Mouse (Mus musculus) inflammation-experienced regulatory T-cells (primary cell): ENCODE data around the gene Cep162. TPM values are rescaled to one million over a fixed set of nuclear protein-coding genes. Genes with fewer than 3 reads are reported as not detected.

ENCODE experiments used
- polyA plus RNA-seq, 2 experiments: library from polyadenylated mRNA; unstranded; fragments of 100-300 nt; shearing (Covaris generic); gene quantifications; one replicate each; pipeline ENCODE4 v1.2.1; 2017

Gene Cep162
- polyA plus RNA-seq: 10 to 100 TPM in 1 of 2 experiments, 1 to 10 TPM in 1; 9.2 to 11.1 TPM

DNA sequence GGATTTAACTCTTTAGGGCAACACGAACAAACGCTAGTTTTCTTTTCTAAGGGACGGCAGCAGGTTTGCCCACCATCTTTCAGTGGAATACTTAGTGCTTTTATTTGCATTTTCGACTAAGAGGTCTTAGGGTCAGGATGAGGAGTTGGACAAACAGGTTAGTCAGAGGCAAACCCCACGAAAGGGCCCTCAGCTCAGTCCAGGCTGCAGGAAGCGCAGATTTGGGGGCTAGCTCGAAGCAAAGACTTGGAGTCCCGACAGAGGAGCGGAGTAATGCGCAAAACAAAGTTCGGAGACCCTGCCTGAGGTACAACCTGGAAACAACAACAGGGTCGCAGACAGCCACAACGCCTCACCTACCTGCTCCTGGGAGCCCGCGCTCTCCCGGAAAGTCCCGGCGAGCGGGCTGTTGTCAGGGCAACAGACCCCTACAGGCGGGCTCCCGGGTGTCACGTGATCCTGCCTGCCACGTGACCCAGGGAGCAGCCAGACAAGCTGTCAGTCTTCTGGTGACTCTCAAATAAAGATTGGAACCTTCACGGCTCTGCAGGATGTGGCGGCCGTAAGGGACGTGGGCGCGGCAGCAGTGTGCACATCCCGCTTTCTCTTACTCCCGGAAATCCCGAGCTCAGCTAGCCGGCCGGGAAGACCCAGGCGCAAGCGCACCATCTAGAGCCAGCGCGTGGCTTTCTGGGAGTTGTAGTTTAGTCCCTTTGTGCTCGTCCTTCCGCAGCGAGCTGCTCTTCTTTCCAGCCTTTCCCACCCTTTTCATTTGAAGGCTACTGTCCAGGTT lies at the start of gene Cep162:
TSS of gene Cep162 (minus strand) at position 634 of the 793 bp plus-strand sequence.

DNA sequence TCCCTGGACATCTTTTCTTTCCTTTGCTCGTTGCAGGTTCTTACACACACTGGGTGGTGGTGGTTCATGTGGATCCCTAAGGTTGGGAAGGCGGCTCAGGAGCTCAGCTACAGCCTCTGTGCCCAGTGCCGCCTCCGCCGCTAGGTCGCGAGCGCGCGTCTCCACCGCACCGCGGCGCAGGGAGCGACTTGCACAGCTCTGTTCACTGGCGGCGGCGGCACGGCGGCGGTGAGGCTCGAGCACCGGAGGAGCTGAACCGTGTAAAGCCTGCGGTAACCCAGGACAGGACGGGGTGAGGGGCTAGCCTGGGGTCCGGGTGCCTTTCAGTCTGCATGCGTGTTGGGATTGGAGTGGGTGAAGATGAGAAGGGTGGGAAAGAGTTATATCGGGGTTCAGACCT lies 111.2 kb downstream of the Cep162 start, which contains the start of gene Mrap2:
TSS of gene Mrap2 (plus strand) at position 201 of the 400 bp plus-strand sequence.

Other genes starting within 250 kb of the Cep162 start
- not detected for gene Ripply2, start 240.0 kb downstream of the Cep162 start, polyA plus RNA-seq
- 10 to 100 TPM; 62.1 to 89.0 TPM for gene Cyb5r4, start 233.5 kb downstream of the Cep162 start, polyA plus RNA-seq
- gene Mrap2, start 111.2 kb downstream of the Cep162 start, polyA plus RNA-seq: under 1 TPM in 1 of 2 experiments, not detected in 1; 0.22 TPM